Mouse (Mus musculus) forebrain, embryonic 15.5 days (tissue): ENCODE results near the gene Wdr72. TPM values are rescaled to one million over a fixed set of nuclear protein-coding genes. Genes with fewer than 3 reads are reported as not detected.

ENCODE experiments used
- ATAC-seq: fragments of 200-750 bp; cut with Nextera tagmentation; replicated peaks from 2 replicates; pipeline ENCODE4 v1.8.0; 2017; ENCODE audit warnings: mild to moderate bottlenecking, moderate TSS enrichment, moderate library complexity
- H3K27ac ChIP-seq: fragments of 300-500 bp; sonication (generic); replicated peaks from 2 replicates; pipeline ENCODE4 v1.5.1; 2015; ENCODE audit warnings: mild to moderate bottlenecking, inconsistent platforms
- H3K27me3 ChIP-seq: fragments of 300-500 bp; sonication (generic); 2 replicates; pipeline ENCODE4 v1.6.1; 2015; ENCODE audit warnings: inconsistent platforms
- H3K36me3 ChIP-seq: fragments of 300-500 bp; sonication (generic); 2 replicates; pipeline ENCODE4 v1.6.1; 2015; ENCODE audit warnings: mild to moderate bottlenecking, inconsistent platforms
- H3K4me1 ChIP-seq: fragments of 300-500 bp; sonication (generic); 2 replicates; pipeline ENCODE4 v1.6.1; 2015; ENCODE audit warnings: inconsistent platforms
- H3K4me2 ChIP-seq: fragments of 300-500 bp; sonication (generic); replicated peaks from 2 replicates; pipeline ENCODE4 v1.6.1; 2015; ENCODE audit warnings: mild to moderate bottlenecking, inconsistent platforms
- H3K4me3 ChIP-seq: fragments of 300-500 bp; sonication (generic); 2 replicates; pipeline ENCODE4 v1.5.1; 2015; ENCODE audit warnings: mild to moderate bottlenecking, inconsistent platforms
- H3K9ac ChIP-seq: fragments of 300-500 bp; sonication (generic); replicated peaks from 2 replicates; pipeline ENCODE4 v1.6.1; 2015; ENCODE audit warnings: mild to moderate bottlenecking, inconsistent platforms
- H3K9me3 ChIP-seq: fragments of 300-500 bp; sonication (generic); 2 replicates; pipeline ENCODE4 v1.6.1; 2016; ENCODE audit warnings: inconsistent platforms
- WGBS: fragments of 180-500 bp; shearing (Covaris S2); methylation state at CpG from one replicate; pipeline ENCODE4 v1.1.7; 2015; ENCODE audit warnings: mixed read lengths; 5-methylcytosine and 5-hydroxymethylcytosine counted together
- polyA plus RNA-seq: library from polyadenylated mRNA; unstranded; fragments of >200 nt; fragmentation: Nextera tagmentation; extraction: Ambion mirVana; gene quantifications from 2 replicates; pipeline ENCODE4 v1.2.1, GENCODE M21; 2015

The Wdr72 gene
- polyA plus RNA-seq, 1 experiment from 2014 or later, result 0.11 TPM

- Histone ChIP-seq H3K4me3 (no peak overlapping the region), H3K4me2 (no peak overlapping the region; the same call in 1 of the 2 replicates), H3K9me3 (no peaks in the 10 kb centered on the region), H3K9ac (no peak overlapping the region), H3K27ac (no peak overlapping the region), H3K4me1 (peaks cover 6% of the 10 kb centered on the region), H3K27me3 (no peaks in the 10 kb centered on the region), H3K36me3 (no peaks in the 10 kb centered on the region)
- no peak for ATAC-seq
- 15% methylated on average over 9 of the region's 9 CpGs for WGBS
Measured at GRCm38 (mm10) chr9:74330706-74331495, 220.7 kb downstream of the Wdr72 start.

- peaks cover 6% of the 10 kb centered on the region for H3K4me1 ChIP-seq
- H3K36me3 ChIP-seq, result no peaks in the 10 kb centered on the region
- H3K27ac ChIP-seq, result no peak overlapping the region
- no peaks in the 10 kb centered on the region for H3K27me3 ChIP-seq
- no peak overlapping the region for H3K4me2 ChIP-seq
- no peak overlapping the region for H3K4me3 ChIP-seq
- 87% methylated on average over 3 of the region's 3 CpGs for WGBS
- H3K9me3 ChIP-seq, result no peaks in the 10 kb centered on the region
- ATAC-seq, result no peak
- no peak overlapping the region for H3K9ac ChIP-seq
Measured at GRCm38 (mm10) chr9:74332321-74332720, 222.2 kb downstream of the Wdr72 start.

Other genes starting within 250 kb of the Wdr72 start
- 1.5 and 1.6 TPM in 2 replicates for gene Unc13c, start 141.4 kb upstream of the Wdr72 start, polyA plus RNA-seq